Comparison of ENCODE assay signal across 8 mouse cellular contexts in genomic region chr10:3973589-3974070, GRCm38 (mm10). TPM values are rescaled to one million over a fixed set of nuclear protein-coding genes. Genes with fewer than 3 reads are reported as not detected.
DNase-seq lines count a peak whose midpoint lies in the region; ATAC-seq and TF ChIP-seq lines count a peak whose summit lies in the region.

No protein-coding gene starts in this region.

- POLR2A ChIA-PET in Patski (lab: Charles Lee): interaction anchor here (0.6 kb wide), 1 partner anchor 309 kb away, joined by 4 read pairs; no protein-coding TSS in a partner anchor

- peak overlapping the region; percentile 88 for H3K4me2 ChIP-seq in hindbrain, embryonic 13.5 days

- under 1% methylated on average over 36 of the region's 39 CpGs for WGBS in hindbrain, embryonic 13.5 days

- no peaks in the 10 kb centered on the region for H3K36me3 ChIP-seq in hindbrain, embryonic 13.5 days

- no peaks in the 10 kb centered on the region for H3K9me3 ChIP-seq in hindbrain, embryonic 13.5 days

- H3K4me1 ChIP-seq in hindbrain, embryonic 13.5 days (replicated peaks): peaks cover 12% of the 10 kb centered on the region; the same call in 1 of the 2 replicates

- TF ChIP-seq CTCF in Patski (IDR thresholded peaks at IDR 0.05): no peak

- peak overlapping the region; percentile 84 for H3K9ac ChIP-seq in hindbrain, embryonic 13.5 days

- H3K27me3 ChIP-seq in Patski: no peaks in the 10 kb centered on the region
- H3K27me3 ChIP-seq in hindbrain, embryonic 13.5 days: no peaks in the 10 kb centered on the region

- peak; percentile 72 for ATAC-seq in Patski
- peak; percentile 93 for ATAC-seq in hindbrain, embryonic 13.5 days (ENCODE audit: low FRiP score)

- in situ Hi-C loops in Patski (cut with MboI; ENCODE audit: low pct_unique_long_range_greater_than_20kb): no loop called here

- CTCF ChIA-PET in Patski (lab: Charles Lee): interaction anchor here (1.8 kb wide), 1 partner anchor 21 kb away, joined by 9 read pairs; no protein-coding TSS in a partner anchor

- DNase-seq in Patski (ENCODE audit: low read depth, low spot score): no peak
- DNase-seq in cerebellum, postnatal 14 days: peak; percentile 92 to 93
- peak; percentile 71 to 76 for DNase-seq in frontal cortex, postnatal 14 days (ENCODE audit: low spot score in 2 of 2)
- peak; percentile 83 to 85 for DNase-seq in layer of hippocampus, postnatal 36 days
- peak; percentile 92 for DNase-seq in lung, postnatal 36 days
- DNase-seq in retina, embryonic 14.5 days (ENCODE audit: low spot score): peak; percentile 82
- peak; percentile 81 to 88 for DNase-seq in thymus, postnatal 36 days

- H3K27ac ChIP-seq in hindbrain, embryonic 13.5 days: peak overlapping the region; percentile 76

- H3K4me3 ChIP-seq in hindbrain, embryonic 13.5 days: peak overlapping the region; percentile 61

RNA-seq across cellular contexts. Expression of gene Mthfd1l, which starts 0.7 kb away (rescaled TPM):
- polyA plus RNA-seq in Patski (2021): 19.1 TPM
- polyA plus RNA-seq in hindbrain, embryonic 13.5 days (2015; fragmentation: Nextera tagmentation; extraction: Ambion mirVana): 5.3 and 6.0 TPM in 2 replicates
- total RNA-seq in layer of hippocampus, postnatal 36 days (2021): 1 to 10 TPM; 7.7 to 9.3 TPM
